Mouse (Mus musculus) fat pad, adult 2 months (tissue): Measurements from ENCODE around the gene Rbfox1.

Experiments
- DNase-seq: peaks from one replicate; pipeline ENCODE4 v3.0.0-alpha.2; 2011; ENCODE audit warnings: low read depth, low spot score; ENCODE audit errors: extremely low read depth

Rbfox1 gene

GRCm38 (mm10) chr16:6997109-6997508, 1112.0 kb downstream of the Rbfox1 start:
- DNase-seq = no peak

GRCm38 (mm10) chr16:6997834-6998233, 1112.7 kb downstream of the Rbfox1 start:
- DNase-seq = no peak

GRCm38 (mm10) chr16:7004565-7004964, 1119.4 kb downstream of the Rbfox1 start:
- no peak for DNase-seq

GRCm38 (mm10) chr16:7005478-7005877, 1120.3 kb downstream of the Rbfox1 start:
- DNase-seq = no peak

GRCm38 (mm10) chr16:7017310-7017709, 1132.2 kb downstream of the Rbfox1 start:
- no peak for DNase-seq

- DNase-seq = no peak
These were observed 1149.1 kb downstream of the Rbfox1 start for GRCm38 (mm10) chr16:7034231-7034630.

- no peak for DNase-seq
These were observed 1151.4 kb downstream of the Rbfox1 start for GRCm38 (mm10) chr16:7036566-7036965.

- no peak for DNase-seq
These were observed 1151.8 kb downstream of the Rbfox1 start for GRCm38 (mm10) chr16:7036988-7037387.

GRCm38 (mm10) chr16:7038639-7039260, 1153.6 kb downstream of the Rbfox1 start:
- DNase-seq = no peak

GRCm38 (mm10) chr16:7039404-7040367, 1154.5 kb downstream of the Rbfox1 start:
- no peak for DNase-seq

- no peak for DNase-seq
These were observed 1155.5 kb downstream of the Rbfox1 start for GRCm38 (mm10) chr16:7040691-7041090.

GRCm38 (mm10) chr16:7047421-7047820, 1162.3 kb downstream of the Rbfox1 start:
- no peak for DNase-seq

GRCm38 (mm10) chr16:7049162-7049971, 1164.2 kb downstream of the Rbfox1 start:
- no peak for DNase-seq

GRCm38 (mm10) chr16:7050945-7051344, 1165.8 kb downstream of the Rbfox1 start:
- no peak for DNase-seq

GRCm38 (mm10) chr16:7051991-7052390, 1166.8 kb downstream of the Rbfox1 start:
- no peak for DNase-seq

- no peak for DNase-seq
These were observed 1167.3 kb downstream of the Rbfox1 start for GRCm38 (mm10) chr16:7052408-7052807.

GRCm38 (mm10) chr16:7057789-7058188, 1172.6 kb downstream of the Rbfox1 start:
- DNase-seq = no peak

- DNase-seq = no peak
These were observed 1173.4 kb downstream of the Rbfox1 start for GRCm38 (mm10) chr16:7058556-7058955.

- no peak for DNase-seq
These were observed 1174.4 kb downstream of the Rbfox1 start for GRCm38 (mm10) chr16:7059596-7059995.

- DNase-seq = no peak
These were observed 1175.7 kb downstream of the Rbfox1 start for GRCm38 (mm10) chr16:7060864-7061263.

- no peak for DNase-seq
These were observed 1177.4 kb downstream of the Rbfox1 start for GRCm38 (mm10) chr16:7062512-7062911.
